Mouse (Mus musculus) brain, embryonic 14.5 days (tissue): ENCODE measurements around the gene Gimap8.

Experiments
- CTCF ChIP-seq: fragments of 200-500 bp; IDR thresholded peaks from 2 replicates; pipeline ENCODE4 v1.5.1; 2012; ENCODE audit warnings: inconsistent platforms, mild to moderate bottlenecking, moderate library complexity, borderline replicate concordance; ENCODE audit not compliant: insufficient read depth, insufficient read length; ENCODE audit errors: extremely low read depth
- POLR2A ChIP-seq: fragments of 200-500 bp; IDR thresholded peaks from 2 replicates; pipeline ENCODE4 v1.6.1; 2012; ENCODE audit warnings: mild to moderate bottlenecking, inconsistent platforms, borderline replicate concordance; ENCODE audit not compliant: poor library complexity, insufficient read depth, insufficient read length, severe bottlenecking; ENCODE audit errors: extremely low read depth

DNA sequence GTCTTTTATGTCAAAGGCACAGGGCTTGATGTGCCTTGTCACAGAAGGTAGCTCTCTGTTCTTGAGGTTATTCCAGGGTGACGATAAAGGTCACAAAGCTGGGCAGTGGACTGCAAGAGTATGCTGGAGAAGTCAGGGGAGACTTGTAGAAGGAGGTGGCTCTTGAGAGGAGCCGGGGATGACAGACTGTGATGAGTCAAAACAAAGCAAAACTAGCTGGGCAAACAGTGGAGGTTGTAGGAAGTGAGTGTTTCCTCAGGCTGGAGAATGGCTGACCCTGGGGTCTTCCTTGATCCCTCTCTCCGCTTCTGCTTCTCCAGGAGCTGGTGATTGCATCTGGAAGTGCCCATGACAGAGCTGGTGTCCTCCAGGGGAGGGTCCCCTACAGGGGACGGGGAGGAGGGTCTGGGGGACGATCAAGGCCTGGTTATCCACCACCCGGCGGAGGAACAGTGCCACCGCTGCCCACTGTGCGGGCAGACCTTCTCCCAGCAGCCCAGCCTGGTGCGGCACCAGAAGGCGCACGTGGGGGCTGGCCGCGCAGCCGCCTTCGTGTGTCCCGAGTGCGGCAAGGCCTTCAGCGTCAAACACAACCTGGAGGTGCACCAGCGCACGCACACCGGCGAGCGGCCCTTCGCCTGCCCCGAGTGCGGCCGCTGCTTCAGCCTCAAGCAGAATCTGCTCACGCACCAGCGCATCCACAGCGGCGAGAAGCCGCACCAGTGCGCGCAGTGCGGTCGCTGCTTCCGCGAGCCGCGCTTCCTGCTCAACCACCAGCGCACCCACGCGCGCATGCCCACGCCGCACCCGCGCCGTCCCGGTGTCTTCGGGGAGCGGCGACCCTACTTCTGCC lies 18.0 kb upstream of the Gimap8 start:
- TF ChIP-seq POLR2A (peak; percentile 37; the same call in 1 of the 2 replicates), CTCF (no peak)
